Mouse (Mus musculus): ENCODE results near the gene Tspan17.

- TF ChIP-seq MYOD1 (IDR thresholded peaks at IDR 0.05; ENCODE audit: control insufficient read depth, insufficient read length, low read depth) (no peak), CTCF (IDR thresholded peaks at IDR 0.05; ENCODE audit: control insufficient read depth, insufficient read depth, insufficient read length) (no peak), CEBPB (IDR thresholded peaks at IDR 0.05; ENCODE audit: low read depth) (no peak), MYOG (IDR thresholded peaks at IDR 0.05; ENCODE audit: control insufficient read depth, extremely low read depth, insufficient read length) (no peak), FOSL1 (IDR thresholded peaks at IDR 0.05; ENCODE audit: insufficient read depth, low read length, poor library complexity, severe bottlenecking) (no peak)
These were observed 5.7 kb downstream of the Tspan17 start for GRCm38 (mm10) chr13:54794843-54795242.
